Mouse (Mus musculus): ENCODE data around the gene Ttyh3.

Ttyh3 gene

GRCm38 (mm10) chr5:140609511-140610272 lies 39.1 kb downstream of the Ttyh3 start:
- DNase-seq (ENCODE audit: low spot score in 2 of 2): peak; percentile 59 to 76

- peak; percentile 42 to 51 for DNase-seq (ENCODE audit: low spot score in 2 of 2)
Measured at GRCm38 (mm10) chr5:140608634-140609015, 40.2 kb downstream of the Ttyh3 start.

- DNase-seq (ENCODE audit: low spot score in 2 of 2): peak in 1 of 2 experiments; percentile 11
Measured at GRCm38 (mm10) chr5:140607836-140608633, 40.8 kb downstream of the Ttyh3 start.

- peak; percentile 83 to 85 for DNase-seq (ENCODE audit: low spot score in 2 of 2)
Measured at GRCm38 (mm10) chr5:140607001-140607835, 41.6 kb downstream of the Ttyh3 start, which contains the start of gene Lfng. Gene Lfng, plus strand, starts transcription at chr5:140607320.

DNA sequence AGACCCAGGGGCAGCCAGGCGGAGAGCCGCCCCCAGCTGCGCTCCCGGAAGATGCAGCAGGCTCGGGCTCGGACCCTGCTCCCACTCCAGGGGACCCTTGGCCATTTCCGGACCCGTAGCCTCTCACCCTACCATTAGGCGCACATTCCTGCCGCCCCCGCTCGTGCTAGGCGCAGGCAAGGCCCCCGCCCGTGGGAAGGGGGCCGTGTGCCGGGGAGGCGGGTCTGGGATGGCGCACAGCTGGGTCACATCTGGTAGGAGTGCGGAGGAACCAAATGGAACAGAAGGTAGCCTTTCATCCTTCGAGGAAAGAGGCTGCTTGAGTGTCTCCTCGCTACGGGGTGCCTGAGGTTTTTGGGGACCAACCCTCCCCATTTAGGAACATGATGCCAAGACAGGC lies 42.4 kb downstream of the Ttyh3 start:
- no peak for DNase-seq (ENCODE audit: low spot score in 2 of 2)

DNA sequence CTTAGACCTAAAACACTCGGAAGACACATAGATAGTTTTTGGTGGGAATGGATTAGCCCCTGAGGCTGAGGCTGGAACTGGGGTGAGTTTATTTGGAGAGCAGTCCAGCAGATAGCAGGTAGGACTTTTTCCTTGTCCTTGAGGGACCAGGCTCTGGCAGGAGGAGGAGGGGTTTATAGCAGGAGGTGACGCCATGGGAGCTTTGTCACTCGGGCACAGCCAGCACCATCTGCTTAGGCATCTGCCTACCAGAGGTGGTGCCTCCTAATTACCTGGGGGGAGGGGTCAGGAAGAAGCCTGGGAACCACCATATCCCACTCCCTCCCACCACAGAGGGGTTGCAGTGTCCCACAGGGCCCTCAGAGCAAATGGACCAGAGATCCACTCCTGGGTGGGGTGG lies 43.6 kb downstream of the Ttyh3 start:
- DNase-seq (ENCODE audit: low spot score in 2 of 2): no peak

DNA sequence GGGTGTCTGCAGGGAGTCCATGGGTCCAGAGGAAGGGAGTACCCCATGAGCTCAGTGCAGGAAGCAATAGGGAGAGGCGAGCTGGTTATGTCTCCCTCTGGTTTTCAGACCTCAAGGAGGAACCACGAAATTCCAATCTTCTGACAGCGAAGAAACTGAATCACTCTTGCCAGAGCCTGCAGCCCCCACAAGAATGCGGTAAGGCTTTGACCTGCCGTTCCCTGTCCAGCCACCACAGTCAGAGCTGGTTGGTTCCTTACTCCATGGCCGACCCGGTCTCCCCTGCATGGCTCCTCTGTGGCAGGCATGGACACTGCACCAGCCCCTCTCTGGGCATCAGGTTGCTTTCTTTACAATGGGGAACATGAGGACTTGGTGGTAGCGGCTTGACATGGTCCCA lies 44.4 kb downstream of the Ttyh3 start:
- no peak for DNase-seq (ENCODE audit: low spot score in 2 of 2)

GRCm38 (mm10) chr5:140602540-140602939 lies 46.3 kb downstream of the Ttyh3 start:
- DNase-seq (ENCODE audit: low spot score in 2 of 2): no peak

DNA sequence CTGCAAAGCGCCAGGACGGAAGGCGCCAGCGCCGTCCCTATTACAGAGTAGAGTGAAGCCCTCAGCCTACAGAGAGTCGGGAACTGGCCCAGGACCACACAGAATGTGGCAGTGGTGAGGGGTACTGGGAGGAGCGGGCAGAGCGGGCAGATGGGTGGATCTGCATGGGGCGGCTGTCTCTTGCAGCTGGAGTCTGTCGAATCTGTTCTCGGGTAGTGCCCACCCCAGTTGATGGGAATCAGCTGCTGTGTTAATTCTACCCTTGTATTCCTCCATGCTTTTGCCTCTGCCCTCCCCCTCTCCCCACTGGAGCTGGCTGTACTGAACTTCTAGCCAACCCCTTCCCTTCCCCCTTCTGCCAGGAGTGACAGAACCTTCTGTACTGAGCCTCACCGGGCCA lies 47.1 kb downstream of the Ttyh3 start:
- DNase-seq (ENCODE audit: low spot score in 2 of 2): no peak

GRCm38 (mm10) chr5:140599939-140600338 lies 48.9 kb downstream of the Ttyh3 start:
- DNase-seq (ENCODE audit: low spot score in 2 of 2): no peak

DNA sequence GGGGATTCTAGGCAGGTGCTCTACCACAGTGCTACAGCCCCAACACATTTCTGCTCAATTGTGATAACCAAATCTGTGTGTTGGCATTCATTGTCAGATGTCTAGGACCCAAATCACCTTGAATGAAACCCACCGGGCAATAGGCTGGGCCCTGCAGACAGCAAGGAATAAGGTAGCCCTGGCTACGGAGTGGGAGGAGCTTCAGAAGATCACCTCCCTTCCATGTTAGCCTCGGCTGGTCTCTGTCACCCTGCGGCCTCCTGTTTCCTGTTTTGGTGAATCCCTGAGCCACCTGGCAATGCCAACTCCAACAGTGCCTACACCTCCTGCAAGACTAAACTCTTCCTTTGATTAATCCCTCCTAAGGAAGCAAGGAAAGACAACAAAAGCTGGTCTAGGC lies 51.0 kb downstream of the Ttyh3 start:
- DNase-seq (ENCODE audit: low spot score in 2 of 2): no peak

GRCm38 (mm10) chr5:140596927-140597588 lies 51.8 kb downstream of the Ttyh3 start:
- no peak for DNase-seq (ENCODE audit: low spot score in 2 of 2)

- DNase-seq (ENCODE audit: low spot score in 2 of 2): no peak
Measured at GRCm38 (mm10) chr5:140596426-140596825, 52.4 kb downstream of the Ttyh3 start.

DNA sequence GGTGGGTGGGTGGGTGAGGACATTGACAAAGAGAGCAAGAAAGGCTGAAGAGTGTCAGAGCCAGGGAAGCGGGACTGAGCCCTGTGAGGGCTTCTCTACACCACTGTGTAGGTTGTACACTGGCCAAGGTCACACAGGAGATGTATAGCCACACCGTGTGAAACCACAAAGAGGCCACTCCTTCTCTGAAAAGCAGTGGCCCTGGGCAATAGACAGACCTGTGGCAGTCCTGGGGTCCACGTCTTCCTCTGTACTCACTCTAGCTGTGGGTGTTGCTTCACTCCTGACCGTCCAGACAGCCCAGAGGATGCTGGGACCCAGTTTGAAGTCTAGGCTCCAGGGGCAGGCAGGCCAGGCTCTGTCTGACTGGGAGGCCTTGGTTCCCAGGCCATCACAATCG lies 54.0 kb downstream of the Ttyh3 start:
- no peak for DNase-seq (ENCODE audit: low spot score in 2 of 2)

- no peak for DNase-seq (ENCODE audit: low spot score in 2 of 2)
Measured at GRCm38 (mm10) chr5:140589082-140589774, 59.6 kb downstream of the Ttyh3 start.

- DNase-seq (ENCODE audit: low spot score in 2 of 2): no peak
Measured at GRCm38 (mm10) chr5:140583732-140584368, 65.0 kb downstream of the Ttyh3 start.

GRCm38 (mm10) chr5:140582995-140583731 lies 65.7 kb downstream of the Ttyh3 start:
- no peak for DNase-seq (ENCODE audit: low spot score in 2 of 2)

DNA sequence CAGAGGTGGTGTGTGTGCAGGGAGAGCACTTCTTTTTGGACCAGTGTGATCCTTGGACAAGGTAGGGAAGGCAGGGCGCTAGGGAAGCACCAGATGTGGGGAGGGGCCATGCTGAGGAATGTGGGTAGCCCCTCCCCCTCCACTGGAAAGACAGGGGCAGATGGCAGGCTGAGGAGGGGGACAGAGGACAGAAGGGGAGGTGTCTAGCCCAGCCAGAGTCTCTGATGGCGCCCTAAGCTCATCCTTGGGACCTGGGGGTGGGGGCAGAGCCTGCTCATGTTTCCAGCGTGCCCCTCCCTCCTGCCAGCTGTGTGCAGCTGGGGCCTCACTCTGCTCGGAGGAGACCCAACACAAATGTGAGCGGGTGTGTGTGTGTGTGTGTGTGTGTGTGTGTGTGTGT lies 67.3 kb downstream of the Ttyh3 start:
- DNase-seq (ENCODE audit: low spot score in 2 of 2): no peak

DNA sequence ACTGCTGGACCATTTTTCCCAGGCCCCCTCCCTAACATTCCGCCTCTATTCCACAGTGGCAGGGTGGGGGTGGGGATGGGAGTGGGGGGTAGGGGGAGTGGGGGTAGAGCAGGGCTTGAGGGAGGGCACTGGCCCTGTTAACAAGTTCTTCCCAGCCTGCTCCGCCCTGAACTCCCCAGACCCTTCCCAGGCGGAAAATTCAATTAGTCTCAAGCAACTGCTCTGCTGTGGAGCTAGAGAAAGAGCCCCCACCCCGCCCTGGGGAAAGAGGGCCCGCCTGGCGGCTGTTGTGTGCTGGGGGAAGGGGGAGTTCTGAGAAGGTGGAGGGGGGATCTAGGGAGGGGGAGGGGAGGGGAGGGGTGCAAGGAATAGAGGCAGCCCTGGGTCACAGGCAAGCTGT lies 69.1 kb downstream of the Ttyh3 start:
- DNase-seq (ENCODE audit: low spot score in 2 of 2): no peak

DNA sequence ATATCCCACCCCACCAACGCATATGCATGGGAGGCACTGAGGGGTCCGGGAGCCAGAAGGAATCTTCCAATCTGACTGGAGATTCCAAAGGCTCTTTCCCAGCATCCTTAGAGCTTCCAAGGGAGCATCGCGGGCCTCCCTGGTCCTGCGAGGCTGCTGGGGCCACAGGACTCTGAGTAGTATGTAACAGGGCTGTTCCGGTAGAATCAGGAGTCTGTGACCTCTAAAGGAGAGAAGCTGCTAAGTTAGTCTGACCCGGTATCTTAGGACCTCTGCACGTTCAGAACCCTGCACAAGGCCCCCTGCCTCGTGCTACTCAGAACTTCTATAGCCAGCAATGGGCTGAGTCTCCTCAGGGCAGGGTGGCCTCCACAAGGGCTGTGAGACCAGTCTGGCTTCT lies 69.6 kb downstream of the Ttyh3 start:
- DNase-seq (ENCODE audit: low spot score in 2 of 2): no peak

All from frontal cortex, postnatal 10 days (tissue).